ENCODE assay signal across 13 mouse cellular contexts in the genomic region with DNA sequence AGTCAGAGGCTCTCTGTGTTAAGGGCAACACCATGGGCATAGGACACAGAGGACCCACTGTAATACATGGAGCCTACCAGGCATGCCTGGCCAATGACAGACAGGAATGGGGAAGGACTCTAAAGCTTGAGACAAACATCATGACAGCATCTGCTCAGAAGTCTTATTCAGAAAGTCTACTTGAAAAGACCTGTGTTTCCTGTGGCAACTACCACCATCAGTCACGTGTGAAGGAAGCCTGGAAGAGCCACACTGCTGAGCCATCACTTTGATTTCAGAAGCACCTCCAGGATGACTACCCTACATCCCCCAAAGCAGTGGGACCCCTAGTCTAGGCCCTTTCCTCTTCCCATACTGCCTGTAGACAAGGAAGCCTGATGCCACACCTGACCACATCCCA.
"Had no signal": no experiment of that assay in that cellular context is flagged by ENCODE, and none has a peak within 500 bp of the region (broad histone marks: within the 10 kb centered on the region; RNA-seq: fewer than 3 reads in every experiment).

No protein-coding gene starts in this region.

- H3K4me1 ChIP-seq: limb, embryonic 13.5 days; stomach, embryonic 15.5 days had no signal

- H3K9ac ChIP-seq: limb, embryonic 13.5 days; liver, embryonic 14.5 days; midbrain, embryonic 13.5 days; neural tube, embryonic 13.5 days; stomach, embryonic 15.5 days had no signal

- H3K27ac ChIP-seq: kidney, postnatal 0 days; limb, embryonic 13.5 days; liver, embryonic 14.5 days; midbrain, embryonic 13.5 days; neural tube, embryonic 13.5 days; stomach, embryonic 15.5 days had no signal

- H3K9me3 ChIP-seq: midbrain, embryonic 13.5 days; neural tube, embryonic 13.5 days; stomach, embryonic 15.5 days had no signal

- H3K4me2 ChIP-seq: limb, embryonic 13.5 days; midbrain, embryonic 13.5 days; neural tube, embryonic 13.5 days; stomach, embryonic 15.5 days had no signal

- H3K36me3 ChIP-seq: limb, embryonic 13.5 days; stomach, embryonic 15.5 days had no signal

- H3K4me3 ChIP-seq: limb, embryonic 13.5 days; midbrain, embryonic 13.5 days; neural tube, embryonic 13.5 days; stomach, embryonic 15.5 days had no signal

- DNase-seq: kidney, adult 11 months; kidney, adult 9 months; kidney, postnatal 36 days; left cerebral cortex, postnatal 4 days; lung, adult 18-20 months; right cerebral cortex, postnatal 25 days; thymus, postnatal 14 days had no signal

- H3K27me3 ChIP-seq: limb, embryonic 13.5 days; midbrain, embryonic 13.5 days; neural tube, embryonic 13.5 days; stomach, embryonic 15.5 days had no signal

- ATAC-seq: midbrain, embryonic 13.5 days had no signal
